In genomic region chr11:101253613-101254389, GRCm38 (mm10) we compare ENCODE assay signal across 8 mouse cellular contexts. TPM values are rescaled to one million over a fixed set of nuclear protein-coding genes. Genes with fewer than 3 reads are reported as not detected.
DNase-seq lines count a peak whose midpoint lies in the region; ATAC-seq and TF ChIP-seq lines count a peak whose summit lies in the region.

Vps25 (plus strand) TSS chr11:101253707.

- no peaks in the 10 kb centered on the region for H3K27me3 ChIP-seq in forebrain, embryonic 15.5 days
- H3K27me3 ChIP-seq in neural tube, embryonic 14.5 days (ENCODE audit: control insufficient read depth, insufficient read depth, low read length) = no peaks in the 10 kb centered on the region
- H3K27me3 ChIP-seq in testis, adult 2 months (ENCODE audit: control insufficient read depth, insufficient read depth, low read length) = no peaks in the 10 kb centered on the region

- peaks cover 17% of the 10 kb centered on the region for H3K4me1 ChIP-seq in forebrain, embryonic 15.5 days
- H3K4me1 ChIP-seq in neural tube, embryonic 14.5 days (ENCODE audit: control insufficient read depth, insufficient read depth, low read length) = peaks cover 10% of the 10 kb centered on the region
- peaks cover 3% of the 10 kb centered on the region for H3K4me1 ChIP-seq in testis, adult 2 months (ENCODE audit: control insufficient read depth, insufficient read depth, low read length)

- no peak for TF ChIP-seq CTCF in testis, adult 2 months (IDR thresholded peaks at IDR 0.05; ENCODE audit: control insufficient read depth, insufficient read depth, insufficient replicate concordance, low read depth, low read length)

- peak within 1 kb of the TSS; percentile 93 for H3K4me2 ChIP-seq in forebrain, embryonic 15.5 days (replicated peaks)
- H3K4me2 ChIP-seq in neural tube, embryonic 14.5 days (ENCODE audit: low read depth, low read length) = peak within 1 kb of the TSS; percentile 98

- peak; percentile 86 for ATAC-seq in forebrain, embryonic 15.5 days (replicated peaks)
- ATAC-seq in neural tube, embryonic 14.5 days (ENCODE audit: low read depth) = peak; percentile 90

- under 1% methylated on average over 40 of the region's 40 CpGs for WGBS in forebrain, embryonic 15.5 days
- WGBS in neural tube, embryonic 14.5 days = 1% methylated on average over 40 of the region's 40 CpGs

- H3K9me3 ChIP-seq in forebrain, embryonic 15.5 days = no peaks in the 10 kb centered on the region
- no peaks in the 10 kb centered on the region for H3K9me3 ChIP-seq in neural tube, embryonic 14.5 days (ENCODE audit: control insufficient read depth, low read length)

- peak within 1 kb of the TSS; percentile 71 for H3K4me3 ChIP-seq in forebrain, embryonic 15.5 days
- H3K4me3 ChIP-seq in neural tube, embryonic 14.5 days (ENCODE audit: low read depth, low read length) = peak within 1 kb of the TSS; percentile 83
- peak within 1 kb of the TSS; percentile 99 for H3K4me3 ChIP-seq in testis, adult 2 months (ENCODE audit: control insufficient read depth, low read depth, low read length)

- TF ChIP-seq POLR2A in testis, adult 2 months (IDR thresholded peaks at IDR 0.05; ENCODE audit: control insufficient read depth, low read depth, low read length) = peak; percentile 88

- H3K36me3 ChIP-seq in forebrain, embryonic 15.5 days = no peaks in the 10 kb centered on the region; the same call in 1 of the 2 replicates
- no peaks in the 10 kb centered on the region for H3K36me3 ChIP-seq in neural tube, embryonic 14.5 days (ENCODE audit: control insufficient read depth, insufficient read depth, low read length)
- no peaks in the 10 kb centered on the region for H3K36me3 ChIP-seq in testis, adult 2 months (ENCODE audit: control insufficient read depth, insufficient read depth, low read length)

- H3K9ac ChIP-seq in forebrain, embryonic 15.5 days (replicated peaks) = peak within 1 kb of the TSS; percentile 86
- H3K9ac ChIP-seq in neural tube, embryonic 14.5 days (replicated peaks; ENCODE audit: low read depth, low read length) = peak within 1 kb of the TSS; percentile 89

- intact Hi-C loops in heart, postnatal 14 days (cut with DNase I) = no loop called here

- DNase-seq in ES-CJ7 (ENCODE audit: low read depth, low spot score) = peak; percentile 87
- peak; percentile 76 for DNase-seq in cerebellum, adult 11 months
- DNase-seq in heart, postnatal 14 days = peak; percentile 84 to 90
- DNase-seq in layer of hippocampus, adult 11-12 months (ENCODE audit: low spot score) = peak; percentile 84
- peak; percentile 85 to 88 for DNase-seq in lung, adult 18-20 months

- peak within 1 kb of the TSS; percentile 87 for H3K27ac ChIP-seq in forebrain, embryonic 15.5 days (replicated peaks)
- peak within 1 kb of the TSS; percentile 88 for H3K27ac ChIP-seq in neural tube, embryonic 14.5 days (ENCODE audit: low read depth, low read length)
- H3K27ac ChIP-seq in testis, adult 2 months (ENCODE audit: control insufficient read depth, insufficient read depth, low read depth, low read length) = peak within 1 kb of the TSS; percentile 93

RNA-seq across cellular contexts. Expression of gene Vps25, which starts in this region (rescaled TPM):
- 87.7 and 92.9 TPM in 2 replicates for polyA plus RNA-seq in forebrain, embryonic 15.5 days (2015; fragmentation: Nextera tagmentation; extraction: Ambion mirVana)
- 10 to 100 TPM; 76.4 to 81.0 TPM for total RNA-seq in heart, postnatal 14 days (2021)
- 121 and 134 TPM in 2 replicates for polyA plus RNA-seq in neural tube, embryonic 14.5 days (2014; fragmentation: Nextera tagmentation; extraction: Ambion mirVana)
- polyA plus RNA-seq in testis, adult 2 months (2012; rRNA removed) = 26.1 and 26.2 TPM in 2 replicates

Comparison
In these comparisons a context has a peak if more than half of its experiments do, and no peak if none do; other contexts are left out.
1. Peak in every context shown above with its lines: DNase-seq, ATAC-seq, H3K4me3 ChIP-seq and H3K27ac ChIP-seq.